Mouse (Mus musculus) lung, postnatal 25 days (tissue): Measurements from ENCODE around the gene Trdn.

Experiments used
- DNase-seq: peaks from one replicate; pipeline ENCODE4 v3.0.0; 2022; ENCODE audit warnings: low spot score

Gene Trdn

DNA sequence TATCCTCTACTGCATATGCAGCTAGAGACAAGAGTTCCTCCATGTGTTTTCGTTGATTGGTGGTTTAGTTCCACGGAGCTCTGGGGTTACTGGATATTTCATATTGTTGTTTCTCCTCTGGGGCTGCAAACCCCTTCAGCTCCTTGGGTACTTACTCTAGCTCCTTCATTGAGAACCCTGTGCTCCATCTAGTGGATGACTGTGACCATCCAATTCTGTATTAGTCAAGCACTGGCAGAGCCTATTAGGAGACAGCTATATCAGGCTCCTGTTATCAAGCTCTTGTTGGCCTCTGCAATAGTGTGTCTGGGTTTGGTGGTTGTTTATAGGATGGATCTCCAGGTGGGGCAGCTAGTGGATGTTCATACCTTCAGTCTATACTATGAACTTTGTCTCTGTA, 290.2 kb downstream of the Trdn start:
- DNase-seq: no peak

DNA sequence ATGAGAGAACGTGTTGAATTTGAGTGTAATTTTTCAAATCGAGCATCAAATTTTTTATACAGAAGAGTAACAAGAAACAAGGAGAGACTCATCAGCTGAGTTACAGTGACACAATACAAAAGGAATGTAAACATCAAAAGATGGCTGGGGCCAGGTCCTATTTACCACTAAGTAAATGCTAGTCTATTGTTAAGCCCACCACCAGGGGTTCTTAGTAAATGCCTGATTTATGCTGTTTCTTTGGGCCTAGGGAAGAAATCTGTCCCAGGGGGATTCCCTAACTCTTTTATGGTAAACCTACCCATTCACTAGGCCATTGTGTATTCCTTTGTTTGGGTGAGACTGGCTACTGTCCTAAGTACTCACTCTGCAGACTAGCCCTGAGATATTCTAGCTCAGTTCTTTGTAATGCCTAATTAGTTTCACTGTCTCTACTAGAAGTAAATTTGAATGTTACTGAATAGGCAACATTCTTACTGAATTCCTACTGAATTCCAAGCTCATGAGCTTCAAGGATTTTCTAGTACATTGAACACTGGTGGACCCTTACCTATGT, 295.2 kb downstream of the Trdn start:
- no peak for DNase-seq
